9 mouse cellular contexts compared by ENCODE assay signal in the genomic region with DNA sequence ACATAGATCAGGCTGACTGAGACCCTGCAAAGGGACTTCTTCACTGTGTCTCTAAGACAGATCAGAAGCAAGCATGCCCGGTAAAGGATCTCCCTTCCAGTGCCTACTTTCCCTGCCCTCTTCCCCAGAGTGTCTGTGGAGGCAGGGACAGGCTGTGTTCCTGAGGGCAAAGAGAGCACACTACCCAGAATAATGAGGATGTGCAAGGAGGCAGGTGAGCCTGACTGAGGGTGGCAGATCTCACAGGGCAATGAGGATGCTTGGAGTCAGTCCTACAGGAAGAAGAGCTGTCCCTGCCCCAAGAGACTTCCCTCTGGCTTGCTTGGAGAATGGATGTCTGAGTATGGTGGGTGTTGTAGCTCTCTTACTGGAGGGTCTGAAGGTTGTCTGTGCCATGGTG.
DNase-seq lines count a peak whose midpoint lies in the region; ATAC-seq lines count a peak whose summit lies in the region.
"Had no signal": no experiment of that assay in that cellular context is flagged by ENCODE, and none has a peak within 500 bp of the region (broad histone marks: within the 10 kb centered on the region; RNA-seq: fewer than 3 reads in every experiment).

No protein-coding gene starts in this region.

- H3K4me3 ChIP-seq in forebrain, embryonic 12.5 days (replicated peaks) = peak overlapping the region; percentile 41
- H3K4me3 ChIP-seq in midbrain, embryonic 11.5 days (ENCODE audit: low read depth, low read length) = peak overlapping the region; percentile 35

- DNase-seq in right cerebral cortex, postnatal 25 days = peak; percentile 27
- DNase-seq in right cerebral cortex, postnatal 4 days = no peak
- DNase-seq in midbrain, embryonic 11.5 days (ENCODE audit: low spot score, missing footprints) = no peak
- DNase-seq in embryo, embryonic 10.5 days (ENCODE audit: low spot score) = no peak
- DNase-seq in gastrocnemius, adult 18-20 months (ENCODE audit: low spot score) = no peak
- DNase-seq: gastrocnemius, postnatal 14 days; lung, embryonic 14.5 days had no signal

- peak overlapping the region; percentile 58 for H3K4me2 ChIP-seq in forebrain, embryonic 12.5 days
- H3K4me2 ChIP-seq in midbrain, embryonic 11.5 days = peak overlapping the region; percentile 54

- peak overlapping the region; percentile 61 for H3K9ac ChIP-seq in forebrain, embryonic 12.5 days
- H3K9ac ChIP-seq in midbrain, embryonic 11.5 days (ENCODE audit: low read length) = peak overlapping the region; percentile 40
- H3K9ac ChIP-seq: lung, embryonic 14.5 days had no signal

- peak overlapping the region; percentile 73 for H3K27ac ChIP-seq in forebrain, embryonic 12.5 days
- no peak overlapping the region for H3K27ac ChIP-seq in midbrain, embryonic 11.5 days (ENCODE audit: low read depth, low read length)

- peaks cover 35% of the 10 kb centered on the region for H3K4me1 ChIP-seq in forebrain, embryonic 12.5 days
- H3K4me1 ChIP-seq in midbrain, embryonic 11.5 days (ENCODE audit: control insufficient read depth, insufficient read depth, low read length) = peaks cover 10% of the 10 kb centered on the region; the same call in 1 of the 2 replicates

- no peaks in the 10 kb centered on the region for H3K27me3 ChIP-seq in forebrain, embryonic 12.5 days
- H3K27me3 ChIP-seq in midbrain, embryonic 11.5 days (ENCODE audit: control insufficient read depth, insufficient read depth, low read length) = no peaks in the 10 kb centered on the region

- ATAC-seq in forebrain, embryonic 12.5 days (ENCODE audit: low FRiP score) = no peak
- ATAC-seq in midbrain, embryonic 11.5 days (ENCODE audit: low FRiP score) = no peak
- ATAC-seq in granulocyte monocyte progenitor cell, adult 5-6 weeks (replicated peaks; ENCODE audit: poor library complexity, severe bottlenecking) = no peak

- H3K9me3 ChIP-seq in forebrain, embryonic 12.5 days = no peaks in the 10 kb centered on the region
- H3K9me3 ChIP-seq in midbrain, embryonic 11.5 days (ENCODE audit: control insufficient read depth, low read length) = no peaks in the 10 kb centered on the region

- 48% methylated on average over 1 of the region's 1 CpGs for WGBS in forebrain, embryonic 12.5 days
- 57% methylated on average over 1 of the region's 1 CpGs for WGBS in midbrain, embryonic 11.5 days

- no peaks in the 10 kb centered on the region for H3K36me3 ChIP-seq in forebrain, embryonic 12.5 days (replicated peaks)
- no peaks in the 10 kb centered on the region for H3K36me3 ChIP-seq in midbrain, embryonic 11.5 days (ENCODE audit: control insufficient read depth, insufficient read depth, low read length)
